Mouse (Mus musculus) liver, postnatal 0 days (tissue): ENCODE measurements around the gene Angptl2.

ENCODE experiments used
- CTCF ChIP-seq: sonication (generic); IDR thresholded peaks from 2 replicates; pipeline ENCODE4 v1.5.1; 2016; ENCODE audit warnings: antibody characterized with exemption, low read depth
- EP300 ChIP-seq: IDR thresholded peaks from 2 replicates; pipeline ENCODE4 v1.6.1; 2016; ENCODE audit warnings: antibody characterized with exemption, low read depth, mild to moderate bottlenecking

DNA sequence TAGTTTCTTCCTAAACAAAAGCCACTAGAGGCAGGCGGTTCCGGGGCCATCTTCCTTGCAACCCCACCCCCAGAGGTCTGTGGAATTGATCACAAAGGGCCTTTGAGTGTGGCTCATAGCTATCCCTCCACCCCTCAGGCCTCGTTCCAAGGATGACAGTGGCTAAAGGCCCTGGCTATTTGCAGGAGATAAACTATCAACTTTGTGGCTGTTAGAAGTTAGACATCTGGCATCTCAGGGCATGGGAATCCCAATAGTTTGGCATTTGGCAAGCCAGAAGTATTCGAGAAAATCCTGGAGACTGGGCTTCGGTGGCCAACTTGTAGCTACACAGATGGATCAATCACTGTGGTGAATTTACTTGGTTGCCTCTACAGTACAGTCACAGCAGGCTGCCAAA lies 18.0 kb downstream of the Angptl2 start:
- TF ChIP-seq CTCF, result no peak
- TF ChIP-seq EP300, result no peak
